7 mouse cellular contexts compared by ENCODE assay signal in the genomic region with DNA sequence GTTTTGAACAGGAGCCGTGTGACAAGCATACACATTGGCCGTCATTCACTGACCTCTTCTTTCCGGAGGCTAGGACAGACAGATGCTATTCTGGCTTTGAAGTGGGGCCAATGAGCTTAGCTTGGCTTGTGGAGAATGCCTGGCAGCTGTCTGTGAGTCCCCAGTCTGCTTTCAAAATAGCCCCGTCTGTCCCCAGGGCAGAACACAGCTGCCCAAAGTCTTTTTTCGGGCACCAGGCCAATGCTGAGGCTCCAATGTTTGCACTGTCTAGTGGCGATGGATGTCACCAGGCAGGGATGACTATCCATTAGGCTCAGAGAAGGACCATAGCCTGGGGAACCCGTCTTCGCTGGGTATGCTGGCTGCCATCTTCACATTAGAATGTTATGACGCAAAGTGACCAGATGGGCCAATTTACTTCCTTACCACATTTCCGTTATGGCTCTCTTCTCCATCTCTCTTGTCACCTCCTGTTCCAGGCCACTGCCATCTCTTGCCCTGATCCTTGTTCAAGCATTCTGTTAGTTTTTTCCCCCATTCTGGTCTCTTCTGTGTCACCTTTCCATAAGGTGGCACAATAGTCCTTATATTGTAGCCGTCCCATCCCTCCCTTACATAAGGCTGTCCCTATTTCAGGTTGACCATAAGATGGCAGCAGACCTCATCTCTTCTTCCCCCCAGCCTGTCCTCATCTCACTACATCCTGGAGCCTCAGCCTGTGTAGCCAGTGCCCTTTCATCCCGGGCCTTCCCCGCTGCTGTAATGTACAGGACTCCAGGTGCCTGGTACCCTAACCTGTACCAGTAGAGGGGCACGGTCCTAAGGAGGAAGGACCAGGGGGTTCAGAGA. TPM values are rescaled to one million over a fixed set of nuclear protein-coding genes. Genes with fewer than 3 reads are reported as not detected.
A peak's percentile ranks its signal among the peaks of the same experiment; 100 is the strongest.
DNase-seq lines count a peak whose midpoint lies in the region; ATAC-seq lines count a peak whose summit lies in the region.

No protein-coding gene starts in this region.

- no peaks in the 10 kb centered on the region for H3K36me3 ChIP-seq in hindbrain, embryonic 14.5 days (replicated peaks; ENCODE audit: control insufficient read depth, insufficient read depth)
- no peaks in the 10 kb centered on the region for H3K36me3 ChIP-seq in midbrain, embryonic 14.5 days (ENCODE audit: control insufficient read depth, insufficient read depth, low read length)

- WGBS in hindbrain, embryonic 14.5 days = 51% methylated on average over 14 of the region's 14 CpGs
- WGBS in midbrain, embryonic 14.5 days = 48% methylated on average over 14 of the region's 14 CpGs

- H3K4me3 ChIP-seq in hindbrain, embryonic 14.5 days (replicated peaks; ENCODE audit: low read length) = no peak overlapping the region
- no peak overlapping the region for H3K4me3 ChIP-seq in midbrain, embryonic 14.5 days (replicated peaks; ENCODE audit: low read depth, low read length)

- peak; percentile 54 for DNase-seq in A20 (ENCODE audit: low read depth, low spot score)
- DNase-seq in adrenal gland, postnatal 25 days = peak; percentile 26
- DNase-seq in frontal cortex, postnatal 10 days (ENCODE audit: low spot score in 2 of 2) = peak; percentile 61
- peak; percentile 50 for DNase-seq in hindbrain, embryonic 14.5 days (ENCODE audit: low spot score)
- peak; percentile 76 for DNase-seq in layer of hippocampus, postnatal 36 days
- DNase-seq in midbrain, embryonic 14.5 days = peak; percentile 71
- no peak for DNase-seq in spleen, adult 18-20 months

- no peaks in the 10 kb centered on the region for H3K9me3 ChIP-seq in hindbrain, embryonic 14.5 days (ENCODE audit: control insufficient read depth, low read length)
- no peaks in the 10 kb centered on the region for H3K9me3 ChIP-seq in midbrain, embryonic 14.5 days (ENCODE audit: control insufficient read depth, low read length)

- no peak overlapping the region for H3K9ac ChIP-seq in hindbrain, embryonic 14.5 days
- no peak overlapping the region for H3K9ac ChIP-seq in midbrain, embryonic 14.5 days (replicated peaks; ENCODE audit: low read length)

- H3K4me2 ChIP-seq in hindbrain, embryonic 14.5 days (replicated peaks) = no peak overlapping the region
- H3K4me2 ChIP-seq in midbrain, embryonic 14.5 days (ENCODE audit: low read length) = no peak overlapping the region

- ATAC-seq in hindbrain, embryonic 14.5 days (ENCODE audit: low FRiP score) = peak; percentile 74
- ATAC-seq in midbrain, embryonic 14.5 days (ENCODE audit: low FRiP score, low TSS enrichment) = peak; percentile 55; the same call in 1 of the 2 replicates

- H3K4me1 ChIP-seq in hindbrain, embryonic 14.5 days (replicated peaks; ENCODE audit: control insufficient read depth, insufficient read depth, low read length) = peaks cover 13% of the 10 kb centered on the region; the same call in 1 of the 2 replicates
- H3K4me1 ChIP-seq in midbrain, embryonic 14.5 days (ENCODE audit: control insufficient read depth, insufficient read depth, low read length) = peaks cover 14% of the 10 kb centered on the region

- H3K27ac ChIP-seq in hindbrain, embryonic 14.5 days = no peak overlapping the region
- H3K27ac ChIP-seq in midbrain, embryonic 14.5 days (replicated peaks; ENCODE audit: low read depth, low read length) = no peak overlapping the region

- H3K27me3 ChIP-seq in hindbrain, embryonic 14.5 days (ENCODE audit: control insufficient read depth, insufficient read depth, low read length) = no peaks in the 10 kb centered on the region
- no peaks in the 10 kb centered on the region for H3K27me3 ChIP-seq in midbrain, embryonic 14.5 days (ENCODE audit: control insufficient read depth, insufficient read depth, low read length)

RNA-seq across cellular contexts. Expression of a gene that starts 22.7 kb away (rescaled TPM):
- total RNA-seq in adrenal gland, postnatal 25 days (2021) = 30.0 and 36.7 TPM in 2 replicates
- polyA plus RNA-seq in hindbrain, embryonic 14.5 days (2014; fragmentation: Nextera tagmentation; extraction: Ambion mirVana) = 8.9 and 10.4 TPM in 2 replicates
- total RNA-seq in layer of hippocampus, postnatal 36 days (2021) = 10 to 100 TPM; 20.6 to 29.8 TPM
- polyA plus RNA-seq in midbrain, embryonic 14.5 days (2014; fragmentation: Nextera tagmentation; extraction: Ambion mirVana) = 6.5 and 10.5 TPM in 2 replicates

RNA-seq across cellular contexts. Expression of a gene that starts 53.8 kb away (rescaled TPM):
- 20.6 and 37.9 TPM in 2 replicates for total RNA-seq in adrenal gland, postnatal 25 days (2021)
- 26.3 and 30.0 TPM in 2 replicates for polyA plus RNA-seq in hindbrain, embryonic 14.5 days (2014; fragmentation: Nextera tagmentation; extraction: Ambion mirVana)
- 10 to 100 TPM; 11.5 to 16.2 TPM for total RNA-seq in layer of hippocampus, postnatal 36 days (2021)
- 21.4 and 25.0 TPM in 2 replicates for polyA plus RNA-seq in midbrain, embryonic 14.5 days (2014; fragmentation: Nextera tagmentation; extraction: Ambion mirVana)

Comparison
In these comparisons a context has a peak if more than half of its experiments do, and no peak if none do; other contexts are left out.
1. DNase-seq: peak in A20 (single experiment), adrenal gland, postnatal 25 days (single experiment), frontal cortex, postnatal 10 days (2 of 2), hindbrain, embryonic 14.5 days (single experiment), layer of hippocampus, postnatal 36 days (2 of 2) and midbrain, embryonic 14.5 days (single experiment); none in spleen, adult 18-20 months (0 of 2).